Mouse (Mus musculus) heart, adult 2 months (tissue): Measurements from ENCODE around the gene Luzp1.

Experiments
- CTCF ChIP-seq: fragments of 200-600 bp; IDR thresholded peaks from 2 replicates; pipeline ENCODE4 v1.8.1; 2022; ENCODE audit warnings: antibody characterized with exemption, mild to moderate bottlenecking, moderate library complexity
- POLR2A ChIP-seq: fragments of 200-500 bp; IDR thresholded peaks from 2 replicates; pipeline ENCODE4 v1.6.1; 2011; ENCODE audit warnings: mild to moderate bottlenecking, low read depth, low read length, control low read depth; ENCODE audit not compliant: insufficient read depth

DNA sequence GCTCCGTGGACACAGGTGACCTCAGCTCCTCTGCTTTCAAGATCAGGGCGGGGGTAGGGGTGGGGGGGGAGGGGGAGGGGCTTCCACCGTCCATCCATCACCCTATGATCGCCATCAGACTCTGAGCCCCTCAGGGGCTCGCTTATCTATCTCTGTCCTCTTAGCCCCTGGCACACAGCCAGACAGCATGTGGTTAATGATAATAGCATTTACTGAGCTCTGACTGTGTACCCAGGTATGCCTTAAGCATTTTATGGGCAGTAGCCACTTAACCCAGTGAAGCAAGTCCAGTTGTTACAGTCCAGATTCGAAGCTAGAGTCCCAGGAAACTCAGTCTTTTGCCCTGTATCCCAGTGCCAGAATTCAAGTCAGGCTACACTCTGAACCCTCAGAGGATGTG, 18.0 kb upstream of the Luzp1 start:
- TF ChIP-seq CTCF = no peak
- TF ChIP-seq POLR2A = no peak
